Mouse (Mus musculus) kidney, embryonic 14.5 days (tissue): ENCODE data around the gene Gm32802. TPM values are rescaled to one million over a fixed set of nuclear protein-coding genes. Genes with fewer than 3 reads are reported as not detected.
"Not testable (repeated sequence)": the region's sequence is repeated elsewhere in the genome, so short reads cannot be mapped to it uniquely, and the experiment has no call there.

ENCODE experiments used
- ATAC-seq: fragments of 200-750 bp; cut with Nextera tagmentation; 2 replicates; pipeline ENCODE4 v1.8.0; 2017; ENCODE audit warnings: moderate number of reproducible peaks, mild to moderate bottlenecking, moderate TSS enrichment, moderate library complexity; ENCODE audit not compliant: low FRiP score, low TSS enrichment
- H3K27ac ChIP-seq: fragments of 300-500 bp; sonication (generic); 2 replicates; pipeline ENCODE4 v1.5.1; 2014; ENCODE audit warnings: low read depth, mild to moderate bottlenecking, low read length, moderate library complexity, mixed read lengths
- H3K27me3 ChIP-seq: fragments of 300-500 bp; sonication (generic); 2 replicates; pipeline ENCODE4 v1.6.1; 2014; ENCODE audit warnings: mild to moderate bottlenecking, low read length; ENCODE audit not compliant: control insufficient read depth, insufficient read depth
- H3K36me3 ChIP-seq: fragments of 300-500 bp; sonication (generic); 2 replicates; pipeline ENCODE4 v1.6.1; 2014; ENCODE audit warnings: low read length, mixed read lengths; ENCODE audit not compliant: control insufficient read depth, insufficient read depth
- H3K4me1 ChIP-seq: fragments of 300-500 bp; sonication (generic); 2 replicates; pipeline ENCODE4 v1.6.1; 2014; ENCODE audit warnings: low read length, mixed read lengths; ENCODE audit not compliant: control insufficient read depth, insufficient read depth
- H3K4me2 ChIP-seq: fragments of 300-500 bp; sonication (generic); replicated peaks from 2 replicates; pipeline ENCODE4 v1.6.1; 2014; ENCODE audit warnings: low read depth, mild to moderate bottlenecking, low read length
- H3K4me3 ChIP-seq: fragments of 300-500 bp; sonication (generic); 2 replicates; pipeline ENCODE4 v1.5.1; 2014; ENCODE audit warnings: mild to moderate bottlenecking, low read length
- H3K9ac ChIP-seq: fragments of 300-500 bp; sonication (generic); 2 replicates; pipeline ENCODE4 v1.6.1; 2014; ENCODE audit warnings: low read depth, mild to moderate bottlenecking, low read length, moderate library complexity
- H3K9me3 ChIP-seq: fragments of 300-500 bp; sonication (generic); 2 replicates; pipeline ENCODE4 v1.6.1; 2016; ENCODE audit warnings: low read length; ENCODE audit not compliant: control insufficient read depth
- WGBS: fragments of 180-500 bp; shearing (Covaris S2); extraction: QIAGEN DNeasy Blood & Tissue Kit; methylation state at CpG from one replicate; pipeline ENCODE4 v1.1.7; 2014; 5-methylcytosine and 5-hydroxymethylcytosine counted together
- polyA plus RNA-seq: library from polyadenylated mRNA; unstranded; fragments of >200 nt; fragmentation: Nextera tagmentation; extraction: Ambion mirVana; gene quantifications from 2 replicates; pipeline ENCODE4 v1.2.1, GENCODE M21; 2014

Gm32802 gene
- polyA plus RNA-seq, 1 experiment from 2014 or later: not detected

DNA sequence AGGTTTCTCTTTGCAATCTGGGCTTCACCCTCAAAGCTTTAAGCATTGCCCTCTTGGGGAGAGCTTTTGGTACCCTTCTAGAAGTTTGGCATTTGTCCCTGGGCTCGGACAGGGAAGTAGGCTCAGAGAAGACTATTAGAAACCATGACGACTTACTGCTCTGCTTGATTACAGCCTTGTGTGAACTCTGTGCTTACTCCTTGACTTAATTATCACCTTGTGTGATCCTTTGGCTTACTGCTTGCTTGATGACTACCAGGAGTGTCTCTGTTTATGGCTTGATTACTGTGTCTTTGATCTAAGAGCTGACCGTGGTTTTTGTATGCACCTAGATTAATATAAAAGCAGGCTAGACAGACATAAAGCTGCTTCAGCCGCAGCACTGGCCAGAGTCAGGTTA lies 19.6 kb downstream of the Gm32802 start:
- not testable (repeated sequence) for H3K9me3 ChIP-seq, H3K27ac ChIP-seq, H3K9ac ChIP-seq, H3K4me1 ChIP-seq, H3K4me2 ChIP-seq, H3K27me3 ChIP-seq, ATAC-seq, H3K4me3 ChIP-seq, H3K36me3 ChIP-seq
- no CpG with 5 or more reads among the region's 4 CpGs for WGBS

DNA sequence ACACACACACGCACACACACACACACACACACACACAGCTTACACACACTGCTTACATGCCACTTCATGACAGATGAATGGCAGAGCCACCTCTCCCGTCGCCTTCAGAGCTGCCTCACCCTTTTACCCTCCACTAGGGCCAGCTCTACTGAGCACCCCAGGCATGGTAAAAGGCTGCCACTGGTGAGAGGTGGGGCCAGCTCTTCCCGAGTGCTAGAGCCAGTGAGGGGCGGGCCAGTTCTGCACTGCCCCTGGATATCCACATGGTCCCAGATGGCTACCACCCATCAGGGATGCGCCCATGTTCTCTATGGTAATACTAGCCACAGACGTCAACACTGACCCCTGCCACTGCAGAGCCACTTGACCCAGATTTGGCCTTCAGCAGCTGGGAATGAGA lies 24.1 kb downstream of the Gm32802 start:
- H3K9me3 ChIP-seq, H3K4me1 ChIP-seq, H3K36me3 ChIP-seq, H3K9ac ChIP-seq, H3K4me3 ChIP-seq, H3K27ac ChIP-seq, H3K27me3 ChIP-seq, ATAC-seq, H3K4me2 ChIP-seq: not testable (repeated sequence)
- WGBS: 73% methylated on average over 6 of the region's 7 CpGs

DNA sequence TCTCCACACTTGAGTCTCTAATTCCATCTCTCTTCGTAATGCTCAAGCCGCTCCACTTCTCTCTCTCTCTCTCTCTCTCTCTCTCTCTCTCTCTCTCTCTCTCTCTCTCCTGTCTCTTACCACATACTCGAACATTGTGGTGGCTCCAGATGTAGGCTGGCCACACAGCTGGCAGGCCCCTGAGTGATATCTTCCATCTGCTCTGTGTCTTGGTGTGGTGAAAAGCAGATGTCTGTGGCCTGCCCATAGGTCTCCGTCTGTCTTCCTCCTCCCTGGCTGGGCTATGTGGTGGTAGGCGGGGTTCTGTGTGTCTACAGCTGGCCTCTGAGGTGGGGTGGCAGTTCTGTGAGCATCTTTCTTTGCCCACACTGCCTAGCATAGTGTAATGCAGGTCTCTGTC lies 24.5 kb downstream of the Gm32802 start:
- not testable (repeated sequence) for H3K36me3 ChIP-seq, H3K4me2 ChIP-seq, H3K27me3 ChIP-seq, H3K4me1 ChIP-seq, H3K9me3 ChIP-seq, ATAC-seq, H3K9ac ChIP-seq, H3K4me3 ChIP-seq, H3K27ac ChIP-seq
- WGBS: 80% methylated on average over 2 of the region's 5 CpGs

- no peak for ATAC-seq
- Histone ChIP-seq H3K36me3 (no peaks in the 10 kb centered on the region), H3K4me1 (no peaks in the 10 kb centered on the region), H3K4me2 (no peak within 1 kb of the TSS), H3K27me3 (no peaks in the 10 kb centered on the region), H3K27ac (no peak within 1 kb of the TSS), H3K4me3 (no peak within 1 kb of the TSS), H3K9me3 (no peaks in the 10 kb centered on the region), H3K9ac (no peak within 1 kb of the TSS)
- WGBS: 93% methylated on average over 6 of the region's 6 CpGs
Observed at GRCm38 (mm10) chr10:118294938-118295337, 36.5 kb downstream of the Gm32802 start, which contains the start of gene Iltifb. Gene Iltifb, minus strand, starts transcription at chr10:118295038.

DNA sequence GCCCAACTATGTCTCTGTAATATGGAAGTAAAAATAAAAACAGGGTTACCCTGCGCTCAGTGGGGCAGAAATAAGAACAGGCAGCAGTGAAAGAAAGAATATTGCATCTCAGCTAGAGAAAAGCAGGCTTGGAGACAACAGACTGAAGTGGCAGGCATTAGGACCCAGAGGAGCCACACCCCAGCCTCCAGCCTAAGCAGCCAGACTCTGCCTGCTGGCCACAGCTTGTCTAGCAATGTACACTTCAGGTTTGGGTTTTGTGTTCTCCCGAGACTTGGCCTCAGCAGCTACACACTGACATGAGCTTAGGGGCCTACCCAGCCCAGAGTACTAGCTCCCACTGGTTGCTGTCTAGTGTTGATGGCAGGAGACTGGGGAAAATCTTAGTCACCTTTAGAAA lies 43.6 kb downstream of the Gm32802 start:
- H3K4me3 ChIP-seq, H3K9me3 ChIP-seq, ATAC-seq, H3K36me3 ChIP-seq, H3K27ac ChIP-seq, H3K27me3 ChIP-seq, H3K9ac ChIP-seq, H3K4me1 ChIP-seq, H3K4me2 ChIP-seq: not testable (repeated sequence)
- WGBS: 47% methylated on average over 2 of the region's 2 CpGs

Other genes with a start within 250 kb of the Gm32802 start
- 18.3 and 32.2 TPM in 2 replicates for gene Mdm1, start 116.9 kb upstream of the Gm32802 start, polyA plus RNA-seq
- gene Il22, start 53.7 kb upstream of the Gm32802 start, polyA plus RNA-seq: not detected in 2 replicates
- not detected in 2 replicates for gene Gm32717, start 17.9 kb upstream of the Gm32802 start, polyA plus RNA-seq
- not detected in 2 replicates for gene Iltifb, start 36.4 kb downstream of the Gm32802 start, polyA plus RNA-seq
- gene Gm9040, start 68.3 kb downstream of the Gm32802 start, polyA plus RNA-seq: not detected in 2 replicates
- gene Gm9044, start 73.7 kb downstream of the Gm32802 start, polyA plus RNA-seq: not detected in 2 replicates
- not detected in 2 replicates for gene Gm9045, start 79.1 kb downstream of the Gm32802 start, polyA plus RNA-seq
- gene Gm9046, start 84.6 kb downstream of the Gm32802 start, polyA plus RNA-seq: not detected in 2 replicates
- 0.10 TPM in 1 of 2 replicates, not detected in the other for gene Gm9048, start 90.0 kb downstream of the Gm32802 start, polyA plus RNA-seq
- gene Gm9049, start 95.4 kb downstream of the Gm32802 start, polyA plus RNA-seq: not detected in 2 replicates
- gene Ifng, start 182.4 kb downstream of the Gm32802 start, polyA plus RNA-seq: not detected in 2 replicates